Mouse (Mus musculus) hindbrain, embryonic 13.5 days (tissue): ENCODE measurements around the gene Rcc1l. TPM values are rescaled to one million over a fixed set of nuclear protein-coding genes. Genes with fewer than 3 reads are reported as not detected.

Experiments used
- ATAC-seq: fragments of 200-750 bp; cut with Nextera tagmentation; 2 replicates; pipeline ENCODE4 v1.8.0; 2017; ENCODE audit warnings: moderate TSS enrichment; ENCODE audit not compliant: low FRiP score
- H3K27ac ChIP-seq: fragments of 300-500 bp; sonication (generic); 2 replicates; pipeline ENCODE4 v1.5.1; 2015; ENCODE audit warnings: inconsistent platforms, mild to moderate bottlenecking, moderate library complexity
- H3K27me3 ChIP-seq: fragments of 300-500 bp; sonication (generic); 2 replicates; pipeline ENCODE4 v1.6.1; 2015; ENCODE audit warnings: mild to moderate bottlenecking, inconsistent platforms
- H3K36me3 ChIP-seq: fragments of 300-500 bp; sonication (generic); 2 replicates; pipeline ENCODE4 v1.6.1; 2015; ENCODE audit warnings: mild to moderate bottlenecking, inconsistent platforms
- H3K4me1 ChIP-seq: fragments of 300-500 bp; sonication (generic); replicated peaks from 2 replicates; pipeline ENCODE4 v1.6.1; 2015; ENCODE audit warnings: inconsistent platforms
- H3K4me2 ChIP-seq: fragments of 300-500 bp; sonication (generic); 2 replicates; pipeline ENCODE4 v1.6.1; 2015; ENCODE audit warnings: inconsistent platforms, mild to moderate bottlenecking, moderate library complexity
- H3K4me3 ChIP-seq: fragments of 300-500 bp; sonication (generic); 2 replicates; pipeline ENCODE4 v1.5.1; 2015; ENCODE audit warnings: mild to moderate bottlenecking, inconsistent platforms
- H3K9ac ChIP-seq: fragments of 300-500 bp; sonication (generic); 2 replicates; pipeline ENCODE4 v1.6.1; 2015; ENCODE audit warnings: mild to moderate bottlenecking, inconsistent platforms
- H3K9me3 ChIP-seq: fragments of 300-500 bp; sonication (generic); 2 replicates; pipeline ENCODE4 v1.6.1; 2016; ENCODE audit warnings: inconsistent platforms
- WGBS: fragments of 180-500 bp; shearing (Covaris S2); methylation state at CpG from one replicate; pipeline ENCODE4 v1.1.7; 2015; 5-methylcytosine and 5-hydroxymethylcytosine counted together
- polyA plus RNA-seq: library from polyadenylated mRNA; unstranded; fragments of >200 nt; fragmentation: Nextera tagmentation; extraction: Ambion mirVana; gene quantifications from 2 replicates; pipeline ENCODE4 v1.2.1, GENCODE M21; 2015

The Rcc1l gene
- polyA plus RNA-seq, 1 experiment from 2014 or later = 20.4 TPM

DNA sequence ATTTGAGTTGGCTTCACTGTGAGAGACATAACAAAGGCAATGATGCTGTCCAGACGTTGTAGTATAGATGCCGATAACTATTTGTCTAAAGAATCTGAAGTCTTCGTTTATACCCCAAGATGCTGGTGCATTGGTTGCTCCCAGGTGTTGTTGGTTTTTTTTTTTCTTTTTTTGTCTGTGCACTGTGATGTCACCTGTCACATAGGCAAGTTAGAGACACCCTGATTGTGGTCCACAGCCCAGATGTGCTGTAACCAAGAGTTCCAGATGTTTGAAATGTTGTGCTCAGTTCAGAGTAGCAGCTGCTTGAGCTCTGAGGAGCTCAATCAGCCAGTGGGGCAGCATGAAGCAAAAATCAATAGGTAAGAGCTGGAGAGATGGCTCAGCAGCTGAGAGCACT lies 9.5 kb upstream of the Rcc1l start:
- no peak overlapping the region for H3K4me3 ChIP-seq

DNA sequence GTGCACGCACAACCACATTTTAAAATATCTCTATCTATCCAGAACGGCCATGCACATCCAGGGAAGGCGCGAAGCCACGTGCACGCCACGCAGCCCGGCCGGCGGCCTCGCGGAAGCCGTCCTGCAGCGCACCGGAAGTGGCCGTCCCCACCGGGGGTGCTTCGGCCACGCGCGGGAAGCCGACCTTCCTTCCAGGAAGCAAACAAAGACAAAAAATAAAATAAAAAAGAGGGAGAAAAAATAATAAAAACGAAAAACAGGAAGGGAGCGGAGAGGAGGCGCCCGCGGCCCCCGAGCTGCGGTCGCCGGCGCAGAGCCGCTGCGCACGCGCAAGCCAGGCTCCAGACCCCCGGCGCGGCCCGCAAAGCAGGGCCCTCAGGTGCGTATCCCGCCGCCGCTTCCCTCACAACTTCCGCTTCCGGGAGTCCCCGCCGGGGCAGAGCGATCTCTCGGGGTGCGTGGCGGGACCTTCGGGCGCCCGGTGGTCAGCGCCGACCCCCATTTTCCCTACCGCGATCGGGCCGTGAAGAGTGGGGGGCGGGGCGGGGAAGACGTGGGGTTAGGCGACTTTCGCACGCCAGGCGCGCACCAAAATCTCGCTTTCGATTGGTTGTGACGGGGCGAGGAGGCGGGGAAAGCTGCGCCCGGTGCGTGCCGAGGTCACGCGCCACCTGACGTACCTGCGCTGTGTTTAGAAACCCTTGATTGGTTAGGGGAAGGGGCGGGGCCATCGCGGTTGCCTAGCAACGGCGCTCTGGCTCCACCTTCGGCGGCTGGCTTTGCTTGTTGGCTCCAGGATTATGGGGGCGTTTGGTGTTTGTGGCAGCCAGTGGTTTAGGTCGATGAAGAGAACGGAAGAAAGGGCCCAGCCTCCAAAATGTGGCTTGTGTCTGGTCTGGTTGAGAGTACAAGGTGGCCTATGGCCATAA lies 7.6 kb upstream of the Rcc1l start, which contains the start of gene Gtf2ird2:
Gtf2ird2 (plus strand) TSS at position 140 of the 929 bp plus-strand sequence.
- H3K27me3 ChIP-seq = no peaks in the 10 kb centered on the region
- H3K4me2 ChIP-seq = peak within 1 kb of the TSS; percentile 89
- peaks cover 23% of the 10 kb centered on the region for H3K4me1 ChIP-seq
- H3K27ac ChIP-seq = peak within 1 kb of the TSS; percentile 95
- no peaks in the 10 kb centered on the region for H3K9me3 ChIP-seq
- H3K9ac ChIP-seq = peak within 1 kb of the TSS; percentile 85
- WGBS = under 1% methylated on average over 92 of the region's 92 CpGs
- H3K4me3 ChIP-seq = peak within 1 kb of the TSS; percentile 68
- no peaks in the 10 kb centered on the region for H3K36me3 ChIP-seq
- ATAC-seq = peak; percentile 97

More for the DNA sequence above, 9.5 kb upstream of the Rcc1l start:
- no peaks in the 10 kb centered on the region for H3K36me3 ChIP-seq
- H3K4me1 ChIP-seq = peaks cover 23% of the 10 kb centered on the region
- no peak for ATAC-seq
- H3K27me3 ChIP-seq = no peaks in the 10 kb centered on the region
- WGBS = 87% methylated on average over 3 of the region's 3 CpGs
- no peak overlapping the region for H3K4me2 ChIP-seq
- H3K9ac ChIP-seq = no peak overlapping the region
- H3K27ac ChIP-seq = no peak overlapping the region
- no peaks in the 10 kb centered on the region for H3K9me3 ChIP-seq

DNA sequence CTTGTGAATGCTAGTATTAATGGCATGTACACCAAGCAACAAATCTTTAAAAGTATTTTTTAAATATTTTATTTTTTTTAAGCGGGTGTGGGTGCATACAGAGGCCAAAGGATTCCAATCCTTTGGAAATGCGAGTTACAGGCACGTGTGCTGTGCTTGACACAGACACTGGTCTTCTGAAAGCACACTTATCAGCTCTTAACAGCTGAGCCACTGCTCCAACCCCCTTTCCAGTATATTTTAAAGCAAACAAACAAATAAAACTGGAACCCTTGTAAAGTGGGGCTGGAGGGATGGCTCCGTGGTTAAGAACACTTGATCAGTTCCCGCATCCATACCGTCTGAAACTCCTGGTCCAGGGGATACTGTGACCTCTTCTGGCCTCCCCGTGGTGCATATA lies 6.6 kb upstream of the Rcc1l start:
- Histone ChIP-seq H3K27ac (peak overlapping the region; percentile 95; the same call in 1 of the 2 replicates), H3K4me3 (peak overlapping the region; percentile 68), H3K36me3 (no peaks in the 10 kb centered on the region), H3K4me2 (peak overlapping the region; percentile 89), H3K4me1 (peaks cover 23% of the 10 kb centered on the region), H3K27me3 (no peaks in the 10 kb centered on the region; the same call in 1 of the 2 replicates), H3K9ac (peak overlapping the region; percentile 85), H3K9me3 (no peaks in the 10 kb centered on the region)
- WGBS = 55% methylated on average over 7 of the region's 7 CpGs
- no peak for ATAC-seq

DNA sequence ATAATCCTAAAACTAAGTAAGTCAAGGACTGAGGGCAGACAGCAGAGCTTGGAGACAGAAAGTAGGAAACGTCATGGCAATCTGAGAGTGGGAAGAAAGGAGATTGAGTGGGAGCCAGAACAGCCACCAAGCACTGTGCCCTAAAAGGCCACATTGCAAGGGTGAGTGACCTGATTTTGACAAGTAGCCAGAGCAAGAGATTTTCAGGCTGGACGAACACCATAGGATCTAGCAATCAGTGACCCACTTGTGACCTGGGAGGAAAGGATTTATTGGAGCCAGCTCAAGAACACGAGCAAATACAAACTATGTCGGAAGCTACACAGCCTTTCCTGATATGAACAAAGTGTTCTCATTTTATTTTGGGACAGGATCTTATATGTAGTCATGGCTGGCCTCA lies 6.2 kb upstream of the Rcc1l start:
- ATAC-seq = no peak
- H3K27me3 ChIP-seq = no peaks in the 10 kb centered on the region; the same call in 1 of the 2 replicates
- H3K9ac ChIP-seq = peak overlapping the region; percentile 85
- H3K36me3 ChIP-seq = no peaks in the 10 kb centered on the region
- no peak overlapping the region for H3K27ac ChIP-seq
- WGBS = 55% methylated on average over 4 of the region's 4 CpGs
- peak overlapping the region; percentile 68 for H3K4me3 ChIP-seq
- peaks cover 23% of the 10 kb centered on the region for H3K4me1 ChIP-seq
- no peaks in the 10 kb centered on the region for H3K9me3 ChIP-seq
- H3K4me2 ChIP-seq = peak overlapping the region; percentile 89

DNA sequence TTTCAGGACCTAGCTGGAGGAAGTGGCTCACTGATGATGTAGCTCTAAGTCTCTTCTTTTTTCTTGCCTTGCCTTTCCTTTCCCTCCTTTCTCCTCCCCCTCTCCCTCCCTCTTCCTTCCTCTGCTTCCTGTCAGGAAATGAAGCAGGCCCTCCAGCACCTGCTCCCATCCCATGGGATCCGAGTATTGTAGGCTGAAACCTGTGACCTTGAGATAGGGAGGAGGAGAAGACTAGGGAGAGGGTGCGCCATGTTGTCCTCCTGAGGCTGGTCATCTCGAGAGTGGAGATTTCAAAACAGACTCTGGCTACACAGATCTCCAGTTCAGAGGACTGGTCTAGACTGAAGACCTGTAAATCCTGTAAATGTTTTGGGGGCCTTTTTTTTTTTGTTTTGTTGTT lies 5.6 kb upstream of the Rcc1l start:
- Histone ChIP-seq H3K27ac (no peak overlapping the region), H3K4me2 (no peak overlapping the region; the same call in 1 of the 2 replicates), H3K9ac (peak overlapping the region; percentile 63), H3K9me3 (no peaks in the 10 kb centered on the region), H3K27me3 (no peaks in the 10 kb centered on the region; the same call in 1 of the 2 replicates), H3K36me3 (no peaks in the 10 kb centered on the region), H3K4me1 (peaks cover 23% of the 10 kb centered on the region), H3K4me3 (no peak overlapping the region)
- WGBS = 52% methylated on average over 3 of the region's 3 CpGs
- ATAC-seq = no peak

DNA sequence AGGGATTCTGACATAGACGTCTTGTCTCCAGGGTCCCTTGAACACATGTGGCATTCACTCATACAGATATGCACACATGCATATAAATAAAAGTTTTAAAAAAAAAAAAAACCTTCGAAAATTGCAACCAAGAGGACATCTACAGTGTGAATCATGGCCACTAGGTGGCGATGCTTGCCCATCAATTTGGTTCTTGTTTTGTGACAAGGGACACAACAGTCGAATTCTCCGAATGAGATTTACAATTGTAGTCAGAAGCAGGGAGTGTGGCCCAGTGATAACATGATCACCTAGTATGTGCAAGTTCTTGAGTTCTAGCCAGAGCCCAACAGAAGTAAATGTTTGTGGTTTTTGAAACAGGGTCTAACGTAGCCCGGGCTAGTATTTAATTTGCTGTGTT lies 3.3 kb upstream of the Rcc1l start:
- ATAC-seq = no peak
- Histone ChIP-seq H3K4me3 (no peak overlapping the region), H3K27ac (no peak overlapping the region), H3K36me3 (no peaks in the 10 kb centered on the region), H3K27me3 (no peaks in the 10 kb centered on the region; the same call in 1 of the 2 replicates), H3K4me2 (no peak overlapping the region), H3K9ac (no peak overlapping the region), H3K9me3 (no peaks in the 10 kb centered on the region), H3K4me1 (peaks cover 28% of the 10 kb centered on the region)
- WGBS = 28% methylated on average over 7 of the region's 7 CpGs

DNA sequence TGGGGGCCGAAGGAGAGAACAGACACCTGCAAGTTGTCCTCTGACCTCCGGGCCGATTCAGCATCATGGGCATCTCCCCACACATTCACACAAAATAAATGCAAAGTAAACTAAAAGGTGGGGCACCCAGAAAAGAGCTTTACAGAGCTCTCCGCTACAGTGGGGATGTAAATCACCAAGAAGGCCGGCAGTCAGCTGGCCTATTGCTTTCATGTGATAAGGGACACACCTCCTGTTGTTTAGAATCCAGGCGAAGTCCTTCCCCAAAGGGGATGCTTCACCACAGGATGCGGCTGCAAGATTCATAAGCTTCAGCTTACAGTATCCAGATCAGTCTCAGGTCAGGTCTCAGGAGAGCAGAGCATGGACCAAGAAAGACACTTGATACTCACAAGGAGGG lies 2.0 kb upstream of the Rcc1l start:
- WGBS = 76% methylated on average over 7 of the region's 7 CpGs
- no peaks in the 10 kb centered on the region for H3K9me3 ChIP-seq
- H3K4me3 ChIP-seq = no peak overlapping the region
- ATAC-seq = no peak
- H3K9ac ChIP-seq = 0 out of 2 replicates have a peak overlapping the region, but pooled peaks have one; percentile 35
- H3K4me2 ChIP-seq = no peak overlapping the region
- no peak overlapping the region for H3K27ac ChIP-seq
- no peaks in the 10 kb centered on the region for H3K36me3 ChIP-seq
- H3K4me1 ChIP-seq = peaks cover 26% of the 10 kb centered on the region
- H3K27me3 ChIP-seq = no peaks in the 10 kb centered on the region; the same call in 1 of the 2 replicates

DNA sequence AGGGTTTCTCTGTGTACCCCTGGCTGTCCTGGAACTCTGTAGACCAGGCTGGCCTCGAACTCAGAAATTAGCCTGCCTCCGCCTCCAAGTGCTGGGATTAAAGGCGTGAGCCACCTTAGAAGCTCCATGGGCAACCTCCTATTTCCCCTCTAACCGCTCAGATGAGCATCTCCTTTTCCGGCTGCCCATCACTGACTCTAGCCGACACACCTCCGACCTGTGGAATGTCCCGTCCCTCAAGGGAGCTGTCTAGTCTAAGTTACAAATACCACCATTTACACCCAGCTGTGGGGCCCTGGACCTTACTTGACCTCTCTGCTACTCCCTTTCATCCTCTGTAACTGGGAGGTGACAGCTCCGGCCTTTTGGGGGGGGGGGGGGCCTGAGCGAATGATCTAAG lies 878 bp downstream of the Rcc1l start:
- peak overlapping the region; percentile 91 for H3K4me2 ChIP-seq
- H3K27me3 ChIP-seq = no peaks in the 10 kb centered on the region; the same call in 1 of the 2 replicates
- H3K9me3 ChIP-seq = no peaks in the 10 kb centered on the region
- H3K9ac ChIP-seq = peak overlapping the region; percentile 80
- 9% methylated on average over 10 of the region's 10 CpGs for WGBS
- H3K4me3 ChIP-seq = peak overlapping the region; percentile 94
- H3K36me3 ChIP-seq = peaks cover 13% of the 10 kb centered on the region; the same call in 1 of the 2 replicates
- H3K4me1 ChIP-seq = peaks cover 10% of the 10 kb centered on the region
- H3K27ac ChIP-seq = peak overlapping the region; percentile 84
- ATAC-seq = no peak

DNA sequence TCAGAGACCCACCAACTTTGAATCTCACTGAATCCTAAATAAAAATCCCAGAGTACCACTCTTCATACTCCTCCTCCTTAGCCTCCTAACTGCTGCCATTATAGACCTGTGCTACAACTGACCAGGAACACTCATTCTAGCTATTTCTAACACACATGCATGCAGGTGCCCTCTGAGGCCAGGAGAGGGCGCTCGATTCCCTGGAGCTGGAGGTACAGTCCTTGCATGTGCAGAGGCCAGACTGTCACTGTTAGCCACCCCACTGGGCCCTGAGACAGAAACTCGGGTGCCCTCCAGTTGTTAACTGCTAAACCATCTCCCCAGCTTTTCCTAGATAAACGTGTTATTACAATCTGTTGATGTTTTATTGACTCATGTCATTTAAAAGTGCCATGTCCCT lies 3.4 kb downstream of the Rcc1l start:
- Histone ChIP-seq H3K4me2 (no peak overlapping the region), H3K27ac (no peak overlapping the region), H3K27me3 (no peaks in the 10 kb centered on the region; the same call in 1 of the 2 replicates), H3K36me3 (peaks cover 21% of the 10 kb centered on the region), H3K9me3 (no peaks in the 10 kb centered on the region), H3K4me1 (peaks cover 10% of the 10 kb centered on the region), H3K4me3 (no peak overlapping the region), H3K9ac (no peak overlapping the region)
- 44% methylated on average over 4 of the region's 4 CpGs for WGBS
- no peak for ATAC-seq

DNA sequence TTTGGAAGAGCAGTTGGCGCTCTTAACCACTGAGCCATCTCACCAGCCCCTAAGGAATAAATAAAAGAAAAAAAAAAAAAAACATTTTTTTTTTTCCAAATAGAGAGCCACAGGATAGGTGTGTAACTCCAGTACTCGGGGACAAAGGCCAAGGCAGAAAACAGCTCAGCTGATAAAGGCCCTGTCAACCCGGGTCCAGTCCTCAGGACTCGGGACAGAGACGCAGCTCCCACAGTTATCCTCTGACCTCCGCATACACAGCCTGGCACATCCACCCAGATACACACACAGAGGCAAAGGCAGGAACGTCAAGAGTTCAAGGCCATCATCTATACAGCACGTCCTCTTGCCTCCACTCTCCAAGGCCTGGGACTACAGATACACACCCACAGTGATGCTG lies 6.4 kb downstream of the Rcc1l start:
- peaks cover 39% of the 10 kb centered on the region for H3K36me3 ChIP-seq

DNA sequence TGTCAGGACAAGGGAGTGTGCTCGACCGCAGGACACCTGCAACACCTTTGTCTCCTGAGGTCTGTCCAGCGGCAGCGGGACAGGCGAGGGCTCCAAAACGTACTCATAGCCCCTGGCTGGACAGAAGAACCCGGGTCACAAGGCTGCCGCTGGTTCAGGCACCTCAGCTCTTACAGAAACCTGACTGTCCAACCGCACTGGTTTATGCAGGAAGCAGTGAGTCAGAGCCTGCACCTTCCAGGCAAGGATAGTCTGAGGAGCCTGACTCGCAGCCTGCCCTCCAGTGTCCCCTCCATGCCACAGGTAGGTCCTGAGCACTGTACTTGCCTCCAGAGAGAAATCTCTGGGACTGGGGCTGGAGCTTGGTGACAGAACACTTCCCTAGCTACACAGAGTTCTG lies 7.3 kb downstream of the Rcc1l start:
- no peaks in the 10 kb centered on the region for H3K9me3 ChIP-seq
- ATAC-seq = no peak
- H3K4me3 ChIP-seq = no peak overlapping the region
- no peak overlapping the region for H3K27ac ChIP-seq
- no peak overlapping the region for H3K9ac ChIP-seq
- 94% methylated on average over 10 of the region's 10 CpGs for WGBS
- H3K4me1 ChIP-seq = peaks cover 11% of the 10 kb centered on the region
- peaks cover 46% of the 10 kb centered on the region for H3K36me3 ChIP-seq
- no peak overlapping the region for H3K4me2 ChIP-seq
- H3K27me3 ChIP-seq = no peaks in the 10 kb centered on the region

More for the DNA sequence above, 6.4 kb downstream of the Rcc1l start:
- no peak for ATAC-seq
- H3K4me3 ChIP-seq = no peak overlapping the region
- H3K9ac ChIP-seq = no peak overlapping the region
- H3K4me1 ChIP-seq = peaks cover 4% of the 10 kb centered on the region
- H3K27me3 ChIP-seq = no peaks in the 10 kb centered on the region
- H3K9me3 ChIP-seq = no peaks in the 10 kb centered on the region
- no peak overlapping the region for H3K4me2 ChIP-seq
- H3K27ac ChIP-seq = no peak overlapping the region
- 94% methylated on average over 8 of the region's 8 CpGs for WGBS

DNA sequence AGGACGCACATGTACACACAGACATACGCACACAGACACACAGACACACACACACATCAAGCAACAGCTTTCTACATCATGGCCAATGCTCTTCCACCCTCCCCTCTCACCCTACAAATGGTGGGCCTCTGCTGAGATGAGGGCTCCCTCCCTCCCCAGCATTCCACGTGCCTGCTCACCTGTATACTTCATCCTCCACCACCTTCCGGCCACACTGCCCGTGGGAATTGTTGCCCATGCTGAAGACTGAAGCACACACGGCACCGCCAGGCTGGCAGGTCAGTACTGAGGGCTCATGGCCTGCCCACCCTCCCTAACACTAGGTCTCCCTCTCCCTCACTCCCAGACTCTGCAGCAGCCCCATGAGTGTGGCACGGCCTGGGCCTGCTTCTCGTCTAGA lies 8.5 kb downstream of the Rcc1l start:
- H3K4me3 ChIP-seq = no peak overlapping the region
- ATAC-seq = no peak
- H3K4me2 ChIP-seq = no peak overlapping the region
- peaks cover 56% of the 10 kb centered on the region for H3K36me3 ChIP-seq
- H3K9ac ChIP-seq = no peak overlapping the region
- peaks cover 11% of the 10 kb centered on the region for H3K4me1 ChIP-seq
- H3K27ac ChIP-seq = no peak overlapping the region
- 94% methylated on average over 9 of the region's 9 CpGs for WGBS
- no peaks in the 10 kb centered on the region for H3K27me3 ChIP-seq
- no peaks in the 10 kb centered on the region for H3K9me3 ChIP-seq
